Mouse (Mus musculus) liver, adult 2 months (tissue): ENCODE data around the gene Prkcz. TPM values are rescaled to one million over a fixed set of nuclear protein-coding genes. Genes with fewer than 3 reads are reported as not detected.

Experiments
- DNase-seq: peaks from one replicate; pipeline ENCODE4 v3.0.0-alpha.2; 2011; ENCODE audit warnings: low read depth, low spot score; ENCODE audit errors: extremely low read depth
- H3K27ac ChIP-seq: fragments of 200-500 bp; replicated peaks from 2 replicates; pipeline ENCODE4 v1.5.1; 2012; ENCODE audit warnings: low read depth, mild to moderate bottlenecking, control low read depth, inconsistent platforms, low read length; ENCODE audit not compliant: insufficient read depth
- H3K27me3 ChIP-seq: fragments of 200-500 bp; 2 replicates; pipeline ENCODE4 v1.6.1; 2012; ENCODE audit warnings: mild to moderate bottlenecking, moderate library complexity, low read length, inconsistent platforms; ENCODE audit not compliant: control insufficient read depth, insufficient read depth
- H3K36me3 ChIP-seq: fragments of 200-500 bp; 2 replicates; pipeline ENCODE4 v1.6.1; 2012; ENCODE audit warnings: low read length, inconsistent platforms; ENCODE audit not compliant: control insufficient read depth, insufficient read depth
- H3K4me1 ChIP-seq: fragments of 200-500 bp; 2 replicates; pipeline ENCODE4 v1.6.1; 2011; ENCODE audit warnings: low read length; ENCODE audit not compliant: control insufficient read depth, insufficient read depth
- H3K4me3 ChIP-seq: fragments of 200-500 bp; 2 replicates; pipeline ENCODE4 v1.5.1; 2011; ENCODE audit warnings: low read depth, mild to moderate bottlenecking, control low read depth, low read length, moderate library complexity; ENCODE audit not compliant: insufficient read depth
- H3K79me2 ChIP-seq: fragments of 200-500 bp; 2 replicates; pipeline ENCODE4 v1.6.1; 2012; ENCODE audit warnings: inconsistent platforms, mild to moderate bottlenecking, low read length, moderate library complexity; ENCODE audit not compliant: control insufficient read depth, insufficient read depth
- H3K9ac ChIP-seq: fragments of 200-500 bp; 2 replicates; pipeline ENCODE4 v1.6.1; 2012; ENCODE audit warnings: low read depth, mild to moderate bottlenecking, control low read depth, inconsistent platforms, low read length
- CTCF ChIP-seq: fragments of 200-500 bp; IDR thresholded peaks from 2 replicates; pipeline ENCODE4 v1.5.1; 2011; ENCODE audit warnings: low read depth, low read length, control low read depth
- POLR2A ChIP-seq: fragments of 200-500 bp; IDR thresholded peaks from 2 replicates; pipeline ENCODE4 v1.6.1; 2011; ENCODE audit warnings: low read length, control low read depth; ENCODE audit not compliant: insufficient read depth; ENCODE audit errors: extremely low read depth
- WGBS: fragments of 180-500 bp; shearing (Covaris S2); methylation state at CpG from one replicate; pipeline ENCODE4 v1.1.7; 2018; 5-methylcytosine and 5-hydroxymethylcytosine counted together
- polyA plus RNA-seq: library from polyadenylated mRNA; depleted of rRNA; stranded (reverse); fragments of >200 nt; gene quantifications from 2 replicates; pipeline ENCODE4 v1.2.3, GENCODE M21; 2012
- total RNA-seq: library from RNA; depleted of rRNA; stranded (reverse); fragments of >200 nt; gene quantifications from 2 replicates; pipeline ENCODE4 v1.2.3, GENCODE M21; 2014

Gene Prkcz
- total and polyA plus RNA-seq, 2 experiments: 11.4 to 18.3 TPM

GRCm38 (mm10) chr4:155234371-155235310 is 126.5 kb downstream of the Prkcz start:
- Histone ChIP-seq H3K9ac (0 out of 2 replicates have a peak overlapping the region, but pooled peaks have one; percentile 0), H3K4me1 (peaks cover 12% of the 10 kb centered on the region; the same call in 1 of the 2 replicates), H3K27me3 (no peaks in the 10 kb centered on the region), H3K36me3 (no peaks in the 10 kb centered on the region), H3K27ac (peak overlapping the region; percentile 68), H3K4me3 (no peak overlapping the region), H3K79me2 (no peaks in the 10 kb centered on the region)
- no peak for DNase-seq
- WGBS: 60% methylated on average over 8 of the region's 8 CpGs
- no peak for TF ChIP-seq CTCF
- TF ChIP-seq POLR2A: no peak

GRCm38 (mm10) chr4:155233878-155234277 is 127.3 kb downstream of the Prkcz start:
- Histone ChIP-seq H3K27ac (peak overlapping the region; percentile 68), H3K4me3 (no peak overlapping the region), H3K9ac (peak overlapping the region; percentile 31; the same call in 1 of the 2 replicates), H3K36me3 (no peaks in the 10 kb centered on the region), H3K4me1 (peaks cover 12% of the 10 kb centered on the region; the same call in 1 of the 2 replicates), H3K79me2 (no peaks in the 10 kb centered on the region), H3K27me3 (no peaks in the 10 kb centered on the region)
- DNase-seq: no peak
- TF ChIP-seq CTCF: no peak
- no peak for TF ChIP-seq POLR2A
- WGBS: 72% methylated on average over 10 of the region's 10 CpGs

- H3K79me2 ChIP-seq: no peaks in the 10 kb centered on the region
- H3K27me3 ChIP-seq: no peaks in the 10 kb centered on the region
- peak; percentile 90 for DNase-seq
- no peaks in the 10 kb centered on the region for H3K36me3 ChIP-seq
- H3K4me1 ChIP-seq: peaks cover 8% of the 10 kb centered on the region
- WGBS: 23% methylated on average over 5 of the region's 5 CpGs
- no peak overlapping the region for H3K9ac ChIP-seq
- TF ChIP-seq POLR2A (no peak), CTCF (no peak)
- peak overlapping the region; percentile 52 for H3K27ac ChIP-seq
- H3K4me3 ChIP-seq: no peak overlapping the region
Measured at GRCm38 (mm10) chr4:155228461-155228860, 132.7 kb downstream of the Prkcz start.

GRCm38 (mm10) chr4:155227986-155228385 is 133.2 kb downstream of the Prkcz start:
- TF ChIP-seq CTCF (no peak), POLR2A (no peak)
- Histone ChIP-seq H3K4me1 (peaks cover 8% of the 10 kb centered on the region), H3K27me3 (no peaks in the 10 kb centered on the region), H3K36me3 (no peaks in the 10 kb centered on the region), H3K4me3 (no peak overlapping the region), H3K79me2 (no peaks in the 10 kb centered on the region), H3K27ac (peak overlapping the region; percentile 52), H3K9ac (no peak overlapping the region)
- 49% methylated on average over 4 of the region's 4 CpGs for WGBS
- DNase-seq: peak; percentile 72

- WGBS: 96% methylated on average over 5 of the region's 5 CpGs
- Histone ChIP-seq H3K79me2 (peaks cover 9% of the 10 kb centered on the region; the same call in 1 of the 2 replicates), H3K4me3 (no peak overlapping the region), H3K4me1 (peaks cover 13% of the 10 kb centered on the region), H3K27ac (no peak overlapping the region), H3K36me3 (no peaks in the 10 kb centered on the region), H3K27me3 (no peaks in the 10 kb centered on the region), H3K9ac (no peak overlapping the region)
- no peak for DNase-seq
- no peak for TF ChIP-seq POLR2A
- no peak for TF ChIP-seq CTCF
Measured at GRCm38 (mm10) chr4:155225918-155226317, 135.2 kb downstream of the Prkcz start.
